Comparison of ENCODE assay signal across 1 mouse cellular context in genomic region chr7:45161612-45162473, GRCm38 (mm10).
TF ChIP-seq lines count a peak whose summit lies in the region.

No protein-coding gene starts in this region.

TF ChIP-seq in CH12.LX, 34 proteins besides CTCF, POLR2A, EP300 and RAD21 (continued from another document):
- peak; percentile 85 for TF ChIP-seq HCFC1 (IDR thresholded peaks at IDR 0.05; ENCODE audit: low read depth, low read length)
- no peak for TF ChIP-seq CHD1 (IDR thresholded peaks at IDR 0.05; ENCODE audit: low read depth, low read length)
- no peak for TF ChIP-seq ZMIZ1 (IDR thresholded peaks at IDR 0.05; ENCODE audit: low read depth, low read length)
- peak; percentile 77 for TF ChIP-seq TCF12 (IDR thresholded peaks at IDR 0.05; ENCODE audit: low read depth, low read length)
- no peak for TF ChIP-seq TBP (conservative IDR thresholded peaks at IDR 0.05; ENCODE audit: low read depth, low read length)
- peak; percentile 45; the same call in 1 of the 2 replicates for TF ChIP-seq MAX (IDR thresholded peaks at IDR 0.05; ENCODE audit: low read length)
- no peak for TF ChIP-seq MEF2A (IDR thresholded peaks at IDR 0.05; ENCODE audit: borderline replicate concordance, low read depth, low read length)
- TF ChIP-seq JUND (conservative IDR thresholded peaks at IDR 0.05; ENCODE audit: low read depth, low read length): no peak
- TF ChIP-seq ZKSCAN1 (IDR thresholded peaks at IDR 0.05; ENCODE audit: borderline replicate concordance, low read depth, low read length): no peak
- no peak for TF ChIP-seq KAT2A (IDR thresholded peaks at IDR 0.05; ENCODE audit: insufficient replicate concordance, low read length)
- no peak for TF ChIP-seq MAZ (IDR thresholded peaks at IDR 0.05; ENCODE audit: low read depth, low read length)
- TF ChIP-seq JUN (IDR thresholded peaks at IDR 0.05; ENCODE audit: insufficient read depth, low read depth, low read length): no peak
- no peak for TF ChIP-seq USF2 (conservative IDR thresholded peaks at IDR 0.05; ENCODE audit: low read depth, low read length)
- no peak for TF ChIP-seq E2F4 (IDR thresholded peaks at IDR 0.05; ENCODE audit: insufficient replicate concordance, low read depth, low read length)
- TF ChIP-seq RCOR1 (conservative IDR thresholded peaks at IDR 0.05; ENCODE audit: low read depth, low read length): no peak
- TF ChIP-seq SMC3 (IDR thresholded peaks at IDR 0.05; ENCODE audit: low read depth, low read length): peak; percentile 92
- TF ChIP-seq MXI1 (IDR thresholded peaks at IDR 0.05; ENCODE audit: low read depth, low read length): peak; percentile 30; the same call in 1 of the 2 replicates
- no peak for TF ChIP-seq ZNF384 (IDR thresholded peaks at IDR 0.05; ENCODE audit: low read depth, low read length)
- no peak for TF ChIP-seq CHD2 (IDR thresholded peaks at IDR 0.05; ENCODE audit: low read length)
- TF ChIP-seq SIN3A (IDR thresholded peaks at IDR 0.05; ENCODE audit: low read length): no peak
- TF ChIP-seq NRF1 (IDR thresholded peaks at IDR 0.05; ENCODE audit: low read depth, low read length): 0 out of 2 replicates have a peak, but pooled peaks have one; percentile 33
- no peak for TF ChIP-seq NELFE (IDR thresholded peaks at IDR 0.05; ENCODE audit: low read depth, low read length)
- TF ChIP-seq USF1 (IDR thresholded peaks at IDR 0.05; ENCODE audit: low read depth, low read length): no peak
- no peak for TF ChIP-seq POLR2AphosphoS2 (IDR thresholded peaks at IDR 0.05; ENCODE audit: low read depth, low read length)
- no peak for TF ChIP-seq ZC3H11A (IDR thresholded peaks at IDR 0.05; ENCODE audit: low read depth, low read length)
- TF ChIP-seq UBTF (IDR thresholded peaks at IDR 0.05; ENCODE audit: low read depth, low read length): no peak
- peak; percentile 69 for TF ChIP-seq BHLHE40 (IDR thresholded peaks at IDR 0.05; ENCODE audit: low read depth, low read length)
- no peak for TF ChIP-seq PAX5 (IDR thresholded peaks at IDR 0.05; ENCODE audit: low read length)
- no peak for TF ChIP-seq GABPA (IDR thresholded peaks at IDR 0.05; ENCODE audit: insufficient replicate concordance, low read depth, low read length)
